Mouse (Mus musculus) brain, embryonic 18.5 days (tissue): ENCODE measurements around the gene Emp3.

Source experiments
- DNase-seq: peaks from one replicate; pipeline ENCODE4 v3.0.0-alpha.2; 2012; ENCODE audit warnings: low read depth, low spot score

Gene Emp3

GRCm38 (mm10) chr7:45870282-45871058 is 50.7 kb downstream of the Emp3 start:
- DNase-seq: no peak

GRCm38 (mm10) chr7:45869787-45870186 is 51.4 kb downstream of the Emp3 start:
- no peak for DNase-seq

GRCm38 (mm10) chr7:45869107-45869670 is 52.0 kb downstream of the Emp3 start:
- no peak for DNase-seq
